8 mouse cellular contexts compared by ENCODE assay signal in the genomic region with DNA sequence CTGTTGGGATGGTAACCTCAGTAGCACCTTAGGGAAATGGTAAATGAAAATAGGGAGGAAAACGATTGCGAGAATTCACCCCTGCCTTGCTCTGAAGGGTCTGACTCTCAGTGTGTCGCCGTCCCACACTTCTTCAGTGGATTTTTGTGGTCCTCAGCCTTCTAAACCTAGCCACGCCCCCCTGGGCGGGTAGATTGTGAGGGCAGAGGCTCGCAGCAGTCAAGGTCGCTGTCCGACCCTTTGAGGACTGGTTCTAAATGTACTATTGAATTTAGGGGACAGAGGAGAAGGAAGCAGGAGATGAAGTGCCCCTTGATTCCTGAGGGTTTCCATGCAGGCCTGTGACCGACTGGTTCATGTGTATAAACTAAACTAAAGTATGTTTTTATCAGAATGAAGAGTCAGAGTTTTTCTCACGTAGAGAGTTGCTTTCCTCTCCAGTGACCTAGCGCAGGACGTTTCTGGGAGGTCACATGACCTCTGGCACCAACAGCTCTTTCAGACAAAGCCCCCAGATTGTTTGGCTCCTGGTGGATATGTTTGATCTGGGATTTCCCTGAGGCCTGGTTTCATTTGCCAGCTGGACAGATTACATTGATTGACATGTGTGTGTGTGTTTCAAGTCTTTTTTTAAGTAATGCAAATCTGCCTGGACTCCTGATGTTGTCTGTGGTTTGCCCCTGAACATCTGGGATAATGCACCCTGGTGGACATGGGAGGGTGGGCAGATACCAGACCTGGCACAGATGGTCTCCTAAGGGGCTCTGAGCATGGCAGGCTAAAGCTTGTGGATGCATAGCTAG.
DNase-seq lines count a peak whose midpoint lies in the region; ATAC-seq and TF ChIP-seq lines count a peak whose summit lies in the region.
"Had no signal": no experiment of that assay in that cellular context is flagged by ENCODE, and none has a peak within 500 bp of the region (broad histone marks: within the 10 kb centered on the region; RNA-seq: fewer than 3 reads in every experiment).

No protein-coding gene starts in this region.

- no peaks in the 10 kb centered on the region for H3K4me1 ChIP-seq in lung, embryonic 14.5 days (ENCODE audit: insufficient read depth)
- peaks cover 14% of the 10 kb centered on the region for H3K4me1 ChIP-seq in forebrain, embryonic 12.5 days
- H3K4me1 ChIP-seq in limb, embryonic 13.5 days, result peaks cover 11% of the 10 kb centered on the region
- peaks cover 3% of the 10 kb centered on the region; the same call in 1 of the 2 replicates for H3K4me1 ChIP-seq in stomach, embryonic 16.5 days (ENCODE audit: control insufficient read depth, insufficient read depth, low read length)

- no peaks in the 10 kb centered on the region for H3K27me3 ChIP-seq in lung, embryonic 14.5 days (ENCODE audit: insufficient read depth, low read length)
- H3K27me3 ChIP-seq in forebrain, embryonic 12.5 days, result 0 out of 2 replicates have a peak, but pooled peaks cover 4% of the 10 kb centered on the region
- H3K27me3 ChIP-seq in limb, embryonic 13.5 days, result no peaks in the 10 kb centered on the region
- H3K27me3 ChIP-seq in stomach, embryonic 16.5 days (ENCODE audit: control insufficient read depth, insufficient read depth, low read length), result no peaks in the 10 kb centered on the region
- H3K27me3 ChIP-seq: Patski had no signal

- H3K9ac ChIP-seq in lung, embryonic 14.5 days, result no peak overlapping the region
- H3K9ac ChIP-seq in forebrain, embryonic 12.5 days, result no peak overlapping the region
- H3K9ac ChIP-seq in limb, embryonic 13.5 days, result 0 out of 2 replicates have a peak overlapping the region, but pooled peaks have one; percentile 39
- H3K9ac ChIP-seq in stomach, embryonic 16.5 days (ENCODE audit: low read length), result no peak overlapping the region

- H3K36me3 ChIP-seq in lung, embryonic 14.5 days (ENCODE audit: insufficient read depth), result no peaks in the 10 kb centered on the region
- no peaks in the 10 kb centered on the region for H3K36me3 ChIP-seq in forebrain, embryonic 12.5 days (replicated peaks)
- no peaks in the 10 kb centered on the region for H3K36me3 ChIP-seq in limb, embryonic 13.5 days
- no peaks in the 10 kb centered on the region for H3K36me3 ChIP-seq in stomach, embryonic 16.5 days (ENCODE audit: control insufficient read depth, insufficient read depth, low read length)

- H3K27ac ChIP-seq in lung, embryonic 14.5 days (ENCODE audit: low read depth), result no peak overlapping the region
- no peak overlapping the region for H3K27ac ChIP-seq in forebrain, embryonic 12.5 days
- no peak overlapping the region for H3K27ac ChIP-seq in limb, embryonic 13.5 days
- H3K27ac ChIP-seq in stomach, embryonic 16.5 days (ENCODE audit: low read length), result no peak overlapping the region

- H3K4me3 ChIP-seq in lung, embryonic 14.5 days (ENCODE audit: low read depth, low read length), result no peak overlapping the region
- peak overlapping the region; percentile 30 for H3K4me3 ChIP-seq in forebrain, embryonic 12.5 days (replicated peaks)
- peak overlapping the region; percentile 34 for H3K4me3 ChIP-seq in limb, embryonic 13.5 days
- peak overlapping the region; percentile 4; the same call in 1 of the 2 replicates for H3K4me3 ChIP-seq in stomach, embryonic 16.5 days (replicated peaks; ENCODE audit: low read length)

- TF ChIP-seq CTCF in lung, embryonic 14.5 days (IDR thresholded peaks at IDR 0.05; ENCODE audit: low read depth), result no peak

- 8% methylated on average over 13 of the region's 13 CpGs for WGBS in lung, embryonic 14.5 days
- WGBS in forebrain, embryonic 12.5 days, result 10% methylated on average over 13 of the region's 13 CpGs
- WGBS in limb, embryonic 13.5 days, result 10% methylated on average over 13 of the region's 13 CpGs
- WGBS in stomach, embryonic 16.5 days, result 10% methylated on average over 13 of the region's 13 CpGs

- DNase-seq in lung, embryonic 14.5 days, result peak; percentile 8
- no peak for DNase-seq in lung, postnatal 25 days (ENCODE audit: low spot score)
- no peak for DNase-seq in adrenal gland, postnatal 10 days

- H3K4me2 ChIP-seq in lung, embryonic 14.5 days, result peak overlapping the region; percentile 49
- peak overlapping the region; percentile 58 for H3K4me2 ChIP-seq in forebrain, embryonic 12.5 days
- peak overlapping the region; percentile 66 for H3K4me2 ChIP-seq in limb, embryonic 13.5 days (replicated peaks)
- peak overlapping the region; percentile 42 for H3K4me2 ChIP-seq in stomach, embryonic 16.5 days (ENCODE audit: low read depth, low read length)

- H3K9me3 ChIP-seq in lung, embryonic 14.5 days (ENCODE audit: low read depth, low read length), result no peaks in the 10 kb centered on the region
- no peaks in the 10 kb centered on the region for H3K9me3 ChIP-seq in forebrain, embryonic 12.5 days
- H3K9me3 ChIP-seq in limb, embryonic 13.5 days, result no peaks in the 10 kb centered on the region
- H3K9me3 ChIP-seq in stomach, embryonic 16.5 days (replicated peaks; ENCODE audit: control insufficient read depth, low read length), result no peaks in the 10 kb centered on the region

- no peak for ATAC-seq in lung, embryonic 14.5 days (ENCODE audit: insufficient read depth)
- ATAC-seq in forebrain, embryonic 12.5 days (ENCODE audit: low FRiP score), result peak; percentile 49; the same call in 1 of the 2 replicates
- peak; percentile 11 for ATAC-seq in limb, embryonic 13.5 days (ENCODE audit: low FRiP score, low read depth)
- ATAC-seq in stomach, embryonic 16.5 days (ENCODE audit: insufficient read depth, low FRiP score), result no peak
- ATAC-seq in erythroid progenitor cell, adult 5-6 weeks (replicated peaks; ENCODE audit: low FRiP score, poor library complexity, severe bottlenecking), result no peak
- ATAC-seq: Patski had no signal

Comparison
In these comparisons a context has a peak if more than half of its experiments do, and no peak if none do; other contexts are left out.
1. ATAC-seq: peak in forebrain, embryonic 12.5 days (single experiment) and limb, embryonic 13.5 days (single experiment); none in lung, embryonic 14.5 days (single experiment), stomach, embryonic 16.5 days (single experiment) and erythroid progenitor cell, adult 5-6 weeks (single experiment).
2. Peak in every context shown above with its lines, with median percentiles within 50 percentile points of each other: H3K4me2 ChIP-seq.